Mouse (Mus musculus): Measurements from ENCODE around the gene Prr19.

Prr19 gene

GRCm38 (mm10) chr7:25275555-25276298 is 25.5 kb upstream of the Prr19 start:
- no peak for DNase-seq

GRCm38 (mm10) chr7:25277405-25277804 is 23.8 kb upstream of the Prr19 start:
- DNase-seq: no peak

GRCm38 (mm10) chr7:25277998-25278340 is 23.2 kb upstream of the Prr19 start:
- DNase-seq: no peak

GRCm38 (mm10) chr7:25278341-25279075 is 22.7 kb upstream of the Prr19 start:
- DNase-seq: peak; percentile 84 to 90

- DNase-seq: peak; percentile 94 to 95
Observed at GRCm38 (mm10) chr7:25279076-25279860, 21.9 kb upstream of the Prr19 start.

GRCm38 (mm10) chr7:25279861-25280791 is 21.1 kb upstream of the Prr19 start:
- DNase-seq: peak; percentile 70 to 73

- no peak for DNase-seq
Observed at GRCm38 (mm10) chr7:25281166-25281733, 20.0 kb upstream of the Prr19 start.

GRCm38 (mm10) chr7:25281734-25282601 is 19.2 kb upstream of the Prr19 start:
- peak; percentile 99 for DNase-seq

- peak; percentile 48 to 66 for DNase-seq
Observed at GRCm38 (mm10) chr7:25282731-25283211, 18.4 kb upstream of the Prr19 start.

- no peak for DNase-seq
Observed at GRCm38 (mm10) chr7:25283637-25284036, 17.6 kb upstream of the Prr19 start.

GRCm38 (mm10) chr7:25284171-25284570 is 17.0 kb upstream of the Prr19 start:
- no peak for DNase-seq

- no peak for DNase-seq
Observed at GRCm38 (mm10) chr7:25284766-25285165, 16.4 kb upstream of the Prr19 start.

GRCm38 (mm10) chr7:25285511-25286238 is 15.5 kb upstream of the Prr19 start:
- DNase-seq: no peak

- no peak for DNase-seq
Observed at GRCm38 (mm10) chr7:25286989-25287388, 14.2 kb upstream of the Prr19 start.

GRCm38 (mm10) chr7:25288011-25288410 is 13.2 kb upstream of the Prr19 start:
- DNase-seq: no peak

GRCm38 (mm10) chr7:25288721-25289120 is 12.5 kb upstream of the Prr19 start:
- DNase-seq: no peak

- DNase-seq: no peak
Observed at GRCm38 (mm10) chr7:25289925-25290324, 11.3 kb upstream of the Prr19 start.

GRCm38 (mm10) chr7:25290463-25290862 is 10.7 kb upstream of the Prr19 start:
- no peak for DNase-seq

GRCm38 (mm10) chr7:25290911-25291310 is 10.3 kb upstream of the Prr19 start:
- DNase-seq: peak; percentile 73 to 89

- DNase-seq: peak in 1 of 2 experiments; percentile 28
Observed at GRCm38 (mm10) chr7:25292107-25292506, 9.1 kb upstream of the Prr19 start.
